Mouse (Mus musculus) small intestine, adult 2 months (tissue): ENCODE measurements around the gene Igfn1.

Experiments
- CTCF ChIP-seq: fragments of 200-500 bp; IDR thresholded peaks from 2 replicates; pipeline ENCODE4 v1.5.1; 2012; ENCODE audit warnings: low read depth, mild to moderate bottlenecking, control low read depth, inconsistent platforms, low read length, moderate library complexity, mixed read lengths; ENCODE audit not compliant: insufficient replicate concordance, insufficient read length; ENCODE audit errors: extremely low read depth
- POLR2A ChIP-seq: fragments of 200-500 bp; IDR thresholded peaks from 2 replicates; pipeline ENCODE4 v1.6.1; 2012; ENCODE audit warnings: low read depth, mild to moderate bottlenecking, control low read depth, inconsistent platforms, low read length, moderate library complexity

DNA sequence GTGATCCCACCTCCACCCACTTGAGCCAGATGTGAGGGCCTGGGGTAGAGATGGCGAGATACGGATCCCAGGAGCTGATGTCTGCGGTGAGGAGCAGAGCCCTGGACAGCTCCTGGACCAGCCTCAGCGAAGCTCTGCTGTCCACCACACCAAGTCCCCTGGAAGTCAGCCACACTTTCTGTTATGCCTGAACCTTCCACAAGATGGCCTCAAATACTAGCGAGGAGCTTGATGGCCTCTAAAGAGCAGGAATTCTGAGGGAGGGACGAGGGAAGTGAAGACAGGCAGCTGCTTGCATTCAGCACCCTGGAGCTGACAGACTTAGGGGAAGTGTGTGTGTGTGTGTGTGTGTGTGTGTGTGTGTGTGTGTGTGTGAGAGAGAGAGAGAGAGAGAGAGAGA is 45.3 kb upstream of the Igfn1 start:
- TF ChIP-seq POLR2A = no peak
- TF ChIP-seq CTCF = peak; percentile 46; the same call in 1 of the 2 replicates
